Mouse (Mus musculus) hindbrain, embryonic 16.5 days (tissue): Measurements from ENCODE around the gene Acy3. TPM values are rescaled to one million over a fixed set of nuclear protein-coding genes. Genes with fewer than 3 reads are reported as not detected.

ENCODE experiments used
- ATAC-seq: fragments of 200-750 bp; cut with Nextera tagmentation; 2 replicates; pipeline ENCODE4 v1.8.0; 2017; ENCODE audit warnings: moderate TSS enrichment, moderate library complexity
- H3K27ac ChIP-seq: fragments of 300-500 bp; sonication (generic); 2 replicates; pipeline ENCODE4 v1.5.1; 2014; ENCODE audit warnings: low read depth, mild to moderate bottlenecking, control low read depth, low read length, moderate library complexity
- H3K27me3 ChIP-seq: fragments of 300-500 bp; sonication (generic); replicated peaks from 2 replicates; pipeline ENCODE4 v1.6.1; 2014; ENCODE audit warnings: low read length; ENCODE audit not compliant: control insufficient read depth, insufficient read depth
- H3K36me3 ChIP-seq: fragments of 300-500 bp; sonication (generic); 2 replicates; pipeline ENCODE4 v1.6.1; 2014; ENCODE audit warnings: mild to moderate bottlenecking, low read length, moderate library complexity, mixed read lengths; ENCODE audit not compliant: control insufficient read depth, insufficient read depth
- H3K4me1 ChIP-seq: fragments of 300-500 bp; sonication (generic); 2 replicates; pipeline ENCODE4 v1.6.1; 2014; ENCODE audit warnings: low read depth, low read length; ENCODE audit not compliant: control insufficient read depth, insufficient read depth
- H3K4me2 ChIP-seq: fragments of 300-500 bp; sonication (generic); 2 replicates; pipeline ENCODE4 v1.6.1; 2014; ENCODE audit warnings: mild to moderate bottlenecking, low read length, control low read depth, moderate library complexity
- H3K4me3 ChIP-seq: fragments of 300-500 bp; sonication (generic); 2 replicates; pipeline ENCODE4 v1.5.1; 2014; ENCODE audit warnings: mild to moderate bottlenecking, low read length, control low read depth, moderate library complexity
- H3K9ac ChIP-seq: fragments of 300-500 bp; sonication (generic); 2 replicates; pipeline ENCODE4 v1.6.1; 2014; ENCODE audit warnings: low read depth, mild to moderate bottlenecking, control low read depth, low read length, moderate library complexity
- H3K9me3 ChIP-seq: fragments of 300-500 bp; sonication (generic); 2 replicates; pipeline ENCODE4 v1.6.1; 2014; ENCODE audit warnings: mild to moderate bottlenecking, low read length, moderate library complexity; ENCODE audit not compliant: control insufficient read depth
- WGBS: fragments of 180-500 bp; shearing (Covaris S2); extraction: QIAGEN DNeasy Blood & Tissue Kit; methylation state at CpG from one replicate; pipeline ENCODE4 v1.1.7; 2014; 5-methylcytosine and 5-hydroxymethylcytosine counted together
- polyA plus RNA-seq: library from polyadenylated mRNA; unstranded; fragments of >200 nt; fragmentation: Nextera tagmentation; extraction: Ambion mirVana; gene quantifications from 2 replicates; pipeline ENCODE4 v1.2.1, GENCODE M21; 2015

Gene Acy3
- polyA plus RNA-seq = 2.9 and 3.1 TPM in 2 replicates

DNA sequence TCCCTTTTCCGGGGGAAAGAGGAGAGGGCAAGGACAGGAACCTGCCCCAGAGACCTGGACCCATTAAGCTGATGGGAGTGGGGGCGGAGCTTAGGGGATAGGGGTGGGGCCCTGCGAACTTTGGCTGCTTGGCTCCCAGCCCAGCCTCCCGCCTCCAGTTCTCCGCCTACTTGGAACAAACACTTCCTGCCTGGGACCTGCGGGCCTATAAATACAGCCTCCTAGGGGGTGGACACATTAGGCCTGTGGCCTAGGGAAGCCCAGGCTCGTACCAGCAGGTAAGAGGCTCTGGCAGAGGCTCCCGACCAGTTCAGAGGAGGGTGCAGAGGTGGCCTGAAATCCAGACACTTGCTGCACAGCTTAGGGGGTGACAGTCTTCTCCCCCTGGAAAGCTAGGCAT is at the start of gene Acy3:
TSS of gene Acy3 (plus strand) at position 237 of the 400 bp plus-strand sequence.
- Histone ChIP-seq H3K27ac (no peak within 1 kb of the TSS), H3K4me1 (peaks cover 3% of the 10 kb centered on the region; the same call in 1 of the 2 replicates), H3K4me2 (no peak within 1 kb of the TSS), H3K27me3 (no peaks in the 10 kb centered on the region), H3K4me3 (no peak within 1 kb of the TSS), H3K9me3 (no peaks in the 10 kb centered on the region), H3K9ac (no peak within 1 kb of the TSS; the same call in 1 of the 2 replicates), H3K36me3 (no peaks in the 10 kb centered on the region)
- ATAC-seq = peak; percentile 51; the same call in 1 of the 2 replicates
- WGBS = 13% methylated on average over 7 of the region's 8 CpGs

DNA sequence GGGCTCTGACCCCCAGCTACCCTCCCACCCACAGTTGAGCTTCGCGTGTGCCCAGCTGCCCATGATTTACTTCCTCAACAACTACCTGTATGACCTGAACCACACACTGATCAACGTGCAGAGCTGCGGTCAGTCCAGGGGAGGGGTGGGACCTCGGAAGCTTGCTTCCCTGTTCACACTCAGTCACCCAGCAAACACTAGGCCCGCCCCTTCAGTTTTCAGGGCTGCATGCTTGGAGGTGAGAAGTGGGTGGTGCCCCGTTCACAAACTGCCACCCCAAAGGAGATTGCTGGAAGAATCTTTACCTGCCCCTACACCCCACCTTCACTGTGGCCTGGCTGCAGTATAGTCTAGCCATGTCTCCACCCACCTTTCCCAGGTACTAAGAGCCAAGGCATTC is 44.1 kb upstream of the Acy3 start:
- no peak overlapping the region for H3K4me2 ChIP-seq
- H3K27ac ChIP-seq = no peak overlapping the region
- 79% methylated on average over 7 of the region's 7 CpGs for WGBS
- ATAC-seq = no peak
- no peaks in the 10 kb centered on the region for H3K36me3 ChIP-seq
- no peaks in the 10 kb centered on the region for H3K4me1 ChIP-seq
- no peaks in the 10 kb centered on the region for H3K9me3 ChIP-seq
- no peak overlapping the region for H3K4me3 ChIP-seq
- H3K9ac ChIP-seq = no peak overlapping the region
- H3K27me3 ChIP-seq = peaks cover 3% of the 10 kb centered on the region; the same call in 1 of the 2 replicates

DNA sequence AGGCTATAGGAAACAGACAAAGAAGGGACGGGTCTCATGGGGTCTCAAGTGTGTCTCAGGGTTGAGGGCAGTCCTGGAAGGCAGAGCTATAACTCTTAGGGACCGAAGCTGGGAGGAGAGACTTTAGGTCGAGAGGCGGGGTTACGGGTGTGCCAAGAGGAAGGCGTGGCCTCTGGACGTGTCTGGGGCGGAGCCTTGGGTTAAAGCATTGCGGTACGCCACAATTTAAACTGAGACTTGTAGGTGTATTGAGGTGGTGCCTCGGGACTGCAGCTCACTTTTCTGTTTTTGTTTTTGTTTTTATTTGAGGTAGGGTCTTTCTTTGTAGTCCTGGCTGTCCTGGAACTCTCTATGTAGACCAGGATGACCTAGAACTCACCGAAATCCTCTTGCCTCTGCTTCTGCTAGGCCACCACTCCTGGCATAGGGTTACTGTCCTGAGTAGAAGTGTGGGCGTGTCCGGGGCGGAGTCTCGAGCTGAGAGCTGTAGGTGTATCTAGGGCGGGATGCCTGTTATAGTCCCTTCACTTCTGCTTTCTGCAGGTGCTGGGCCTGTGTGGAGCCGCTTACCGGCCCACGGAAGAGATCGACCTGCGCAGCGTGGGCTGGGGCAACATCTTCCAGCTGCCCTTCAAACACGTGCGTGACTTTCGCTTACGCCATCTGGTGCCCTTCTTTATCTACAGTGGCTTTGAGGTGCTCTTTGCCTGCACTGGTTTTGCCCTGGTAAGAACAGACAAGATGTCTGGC is 43.2 kb upstream of the Acy3 start:
- H3K27ac ChIP-seq = no peak overlapping the region
- no peak overlapping the region for H3K9ac ChIP-seq
- no peak for ATAC-seq
- no peaks in the 10 kb centered on the region for H3K9me3 ChIP-seq
- no peaks in the 10 kb centered on the region for H3K4me1 ChIP-seq
- 19% methylated on average over 27 of the region's 27 CpGs for WGBS
- H3K4me3 ChIP-seq = no peak overlapping the region
- H3K4me2 ChIP-seq = peak overlapping the region; percentile 18; the same call in 1 of the 2 replicates
- peaks cover 3% of the 10 kb centered on the region; the same call in 1 of the 2 replicates for H3K27me3 ChIP-seq
- H3K36me3 ChIP-seq = no peaks in the 10 kb centered on the region

DNA sequence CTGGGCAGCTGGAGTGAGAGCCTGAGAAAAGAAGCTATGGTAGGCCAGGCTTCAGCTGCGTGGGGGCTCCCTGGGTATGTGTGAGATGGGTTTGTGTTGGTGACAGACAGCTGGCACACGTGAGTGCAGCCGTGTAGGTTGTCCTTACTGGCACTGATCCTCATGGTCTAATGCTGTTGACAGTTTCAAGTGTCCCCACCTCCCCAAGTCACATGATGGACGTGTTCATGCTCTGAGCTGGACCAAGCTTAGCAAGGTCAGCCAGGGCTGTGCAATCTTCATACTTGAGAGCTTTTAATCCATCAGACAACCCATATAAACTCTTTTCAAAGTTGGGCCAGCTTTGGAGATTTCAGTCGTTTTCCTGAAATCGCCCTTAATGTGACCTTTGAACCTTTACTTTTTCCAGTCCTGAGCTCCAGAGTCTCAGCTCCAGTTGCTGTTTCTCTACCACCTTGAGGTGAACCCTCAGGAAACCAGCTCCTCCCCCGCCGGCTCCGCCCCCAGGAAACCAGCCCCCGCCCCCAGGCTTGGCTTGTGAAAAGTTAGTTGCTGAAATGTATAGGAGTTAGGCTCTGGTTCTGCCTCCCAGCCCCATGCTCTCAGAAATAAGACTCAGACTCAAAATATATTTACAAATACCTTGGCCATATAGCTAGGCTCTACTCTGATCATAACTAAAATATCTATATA is 40.4 kb upstream of the Acy3 start:
- Histone ChIP-seq H3K9me3 (no peaks in the 10 kb centered on the region), H3K4me2 (no peak overlapping the region), H3K4me1 (no peaks in the 10 kb centered on the region), H3K27ac (no peak overlapping the region), H3K4me3 (no peak overlapping the region), H3K9ac (no peak overlapping the region), H3K36me3 (no peaks in the 10 kb centered on the region), H3K27me3 (peaks cover 3% of the 10 kb centered on the region; the same call in 1 of the 2 replicates)
- WGBS = 36% methylated on average over 10 of the region's 10 CpGs
- no peak for ATAC-seq

DNA sequence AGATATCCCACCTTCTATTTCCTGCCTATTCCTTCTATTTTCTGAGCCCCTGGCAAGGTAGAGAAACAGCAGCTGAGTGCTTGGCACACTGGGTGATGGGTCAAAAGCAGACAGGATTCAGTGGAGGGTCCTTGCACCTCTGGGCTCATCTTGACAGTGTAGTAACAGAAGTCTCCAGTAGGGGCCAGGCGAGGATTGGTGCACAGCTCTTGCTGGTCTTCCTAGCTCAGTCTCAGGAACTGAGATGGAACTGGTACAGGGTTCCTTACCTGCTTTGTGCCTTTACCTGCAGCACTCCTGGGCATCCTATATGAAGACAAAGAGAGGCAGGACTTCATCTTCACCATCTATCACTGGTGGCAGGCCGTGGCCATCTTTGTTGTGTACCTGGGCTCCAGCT is 39.7 kb upstream of the Acy3 start:
- no peak overlapping the region for H3K4me2 ChIP-seq
- ATAC-seq = peak; percentile 73
- peaks cover 3% of the 10 kb centered on the region; the same call in 1 of the 2 replicates for H3K27me3 ChIP-seq
- H3K9me3 ChIP-seq = no peaks in the 10 kb centered on the region
- no peaks in the 10 kb centered on the region for H3K36me3 ChIP-seq
- no peak overlapping the region for H3K9ac ChIP-seq
- WGBS = 18% methylated on average over 2 of the region's 2 CpGs
- no peak overlapping the region for H3K27ac ChIP-seq
- H3K4me3 ChIP-seq = no peak overlapping the region
- H3K4me1 ChIP-seq = no peaks in the 10 kb centered on the region

DNA sequence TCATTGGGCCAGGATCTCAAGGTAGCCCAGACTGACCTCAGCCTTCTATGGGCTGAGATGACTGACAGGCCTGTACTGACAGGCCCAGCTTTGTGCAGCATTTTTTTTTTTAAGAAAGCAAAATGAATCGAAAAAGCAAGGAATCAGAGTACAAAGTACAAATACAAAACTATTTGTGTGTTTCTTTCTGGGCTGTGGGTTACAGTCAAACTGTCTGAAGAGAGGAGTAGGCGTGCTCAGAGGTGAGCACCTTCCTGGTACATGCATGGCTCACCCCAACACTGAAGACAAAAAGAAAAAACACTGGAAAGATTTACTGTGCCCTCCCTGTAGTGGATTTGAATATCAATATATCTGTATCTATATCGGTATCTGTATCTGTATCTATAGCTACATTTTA is 38.6 kb upstream of the Acy3 start:
- Histone ChIP-seq H3K27ac (no peak overlapping the region), H3K27me3 (peaks cover under 1% of the 10 kb centered on the region; the same call in 1 of the 2 replicates), H3K4me3 (no peak overlapping the region), H3K4me2 (no peak overlapping the region), H3K4me1 (no peaks in the 10 kb centered on the region), H3K9ac (no peak overlapping the region), H3K36me3 (no peaks in the 10 kb centered on the region), H3K9me3 (no peaks in the 10 kb centered on the region)
- 88% methylated on average over 3 of the region's 3 CpGs for WGBS
- ATAC-seq = no peak

DNA sequence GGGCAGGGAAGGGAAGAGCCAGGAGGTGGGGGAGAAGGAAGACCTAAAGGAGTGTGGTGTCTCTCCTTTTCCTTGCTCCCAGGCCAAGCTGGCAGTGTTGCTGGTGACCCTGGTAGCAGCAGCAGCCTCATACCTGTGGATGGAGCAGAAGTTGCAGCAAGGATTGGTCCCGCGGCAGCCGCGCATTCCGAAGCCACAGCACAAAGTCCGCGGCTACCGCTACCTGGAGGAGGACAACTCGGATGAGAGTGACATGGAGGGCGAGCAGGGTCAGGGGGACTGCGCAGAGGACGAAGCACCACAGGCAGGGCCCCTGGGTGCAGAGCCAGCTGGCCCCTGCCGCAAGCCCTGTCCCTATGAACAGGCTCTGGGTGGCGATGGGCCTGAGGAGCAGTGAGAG is 37.8 kb upstream of the Acy3 start:
- Histone ChIP-seq H3K27ac (no peak overlapping the region), H3K4me2 (no peak overlapping the region), H3K4me3 (no peak overlapping the region), H3K36me3 (no peaks in the 10 kb centered on the region), H3K9ac (no peak overlapping the region), H3K9me3 (no peaks in the 10 kb centered on the region), H3K27me3 (no peaks in the 10 kb centered on the region), H3K4me1 (no peaks in the 10 kb centered on the region)
- ATAC-seq = no peak
- whole genome bisulfite sequencing = 70% methylated on average over 14 of the region's 14 CpGs

DNA sequence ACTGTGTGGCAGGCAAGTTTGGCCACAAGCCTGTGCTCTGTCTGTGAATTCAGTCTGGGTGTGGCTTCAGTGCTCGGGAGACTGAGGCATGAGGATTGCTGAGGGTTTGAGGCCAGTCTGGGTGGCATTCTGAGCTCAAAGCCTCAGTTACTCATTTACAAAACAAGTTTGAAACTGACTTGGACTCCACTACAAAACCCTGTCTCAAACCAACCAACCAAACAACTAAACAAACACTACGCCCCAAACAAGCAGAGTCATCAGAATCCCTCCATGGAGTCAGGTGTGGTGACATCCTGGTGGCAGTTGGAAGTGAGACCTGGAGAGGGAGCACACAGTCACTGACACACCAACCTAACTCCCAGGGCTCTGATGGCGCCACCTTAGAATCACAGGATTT is 36.0 kb upstream of the Acy3 start:
- H3K9me3 ChIP-seq = no peaks in the 10 kb centered on the region
- no peak overlapping the region; the same call in 1 of the 2 replicates for H3K9ac ChIP-seq
- no peaks in the 10 kb centered on the region for H3K36me3 ChIP-seq
- H3K4me2 ChIP-seq = no peak overlapping the region
- 78% methylated on average over 3 of the region's 3 CpGs for WGBS
- no peak overlapping the region for H3K27ac ChIP-seq
- H3K4me3 ChIP-seq = no peak overlapping the region
- no peaks in the 10 kb centered on the region for H3K27me3 ChIP-seq
- H3K4me1 ChIP-seq = no peaks in the 10 kb centered on the region
- ATAC-seq = no peak

DNA sequence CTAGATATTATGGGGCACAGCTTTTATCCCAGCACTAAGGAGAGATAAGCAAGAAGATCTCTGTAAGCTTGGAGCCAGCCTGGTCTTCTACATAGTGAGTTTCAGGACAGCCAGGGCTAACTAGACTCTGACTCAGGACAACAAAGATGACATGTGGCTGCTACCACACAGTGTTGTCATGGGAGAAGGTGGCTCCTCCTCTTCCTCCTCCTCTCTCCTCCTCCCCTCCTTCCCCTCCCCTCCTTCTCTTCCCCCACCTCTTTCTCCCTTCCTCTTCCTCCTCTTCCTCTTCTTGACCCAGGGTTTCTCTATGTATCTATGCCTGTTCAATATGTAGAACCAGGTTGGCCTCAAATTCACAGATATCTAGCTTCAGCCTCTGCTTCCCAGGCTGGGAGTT is 34.9 kb upstream of the Acy3 start:
- no peak for ATAC-seq
- Histone ChIP-seq H3K36me3 (no peaks in the 10 kb centered on the region), H3K4me1 (no peaks in the 10 kb centered on the region), H3K4me3 (no peak overlapping the region), H3K4me2 (no peak overlapping the region), H3K9me3 (no peaks in the 10 kb centered on the region), H3K9ac (no peak overlapping the region), H3K27ac (no peak overlapping the region), H3K27me3 (no peaks in the 10 kb centered on the region)
